Comparison of ENCODE assay signal across 20 mouse cellular contexts in the genomic region with DNA sequence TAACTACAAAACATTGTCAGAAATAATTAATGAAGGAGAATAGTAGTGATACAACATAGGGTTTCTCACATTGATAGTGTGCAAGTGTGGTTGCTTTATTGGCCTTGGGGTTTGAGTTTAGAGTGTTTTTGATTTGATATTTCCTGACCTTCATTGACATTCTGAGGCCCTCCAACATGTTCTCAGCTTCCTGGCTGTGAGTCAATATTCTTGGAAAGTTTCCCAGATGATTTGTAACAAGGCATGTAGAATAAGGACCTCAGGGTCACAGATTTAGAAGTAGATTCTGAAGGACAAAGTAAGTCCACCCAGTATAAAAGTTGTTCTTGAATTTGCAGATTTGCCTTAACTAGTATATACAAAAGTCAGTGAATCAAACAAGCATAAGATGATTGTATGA.
A peak's percentile ranks its signal among the peaks of the same experiment; 100 is the strongest.
DNase-seq lines count a peak whose midpoint lies in the region; TF ChIP-seq lines count a peak whose summit lies in the region.
"Had no signal": no experiment of that assay in that cellular context is flagged by ENCODE, and none has a peak within 500 bp of the region (broad histone marks: within the 10 kb centered on the region; RNA-seq: fewer than 3 reads in every experiment).

No protein-coding gene starts in this region.

- TF ChIP-seq POLR2A in kidney, adult 2 months (IDR thresholded peaks at IDR 0.05; ENCODE audit: low read depth, low read length), result no peak

- H3K27ac ChIP-seq in kidney, adult 2 months (ENCODE audit: insufficient read depth, low read depth, low read length), result no peak overlapping the region
- no peak overlapping the region for H3K27ac ChIP-seq in midbrain, embryonic 10.5 days (replicated peaks)
- H3K27ac ChIP-seq: embryonic facial prominence, embryonic 15.5 days; forebrain, embryonic 10.5 days; gastrocnemius, adult 2 months; hindbrain, embryonic 10.5 days; hindbrain, embryonic 14.5 days; intestine, embryonic 15.5 days had no signal

- intact Hi-C loops in heart, postnatal 36 days (cut with DNase I), result no loop called here

- no peaks in the 10 kb centered on the region for H3K4me1 ChIP-seq in kidney, adult 2 months (ENCODE audit: control insufficient read depth, insufficient read depth, low read length)
- H3K4me1 ChIP-seq in midbrain, embryonic 10.5 days, result no peaks in the 10 kb centered on the region
- H3K4me1 ChIP-seq: embryonic facial prominence, embryonic 15.5 days; forebrain, embryonic 10.5 days; hindbrain, embryonic 10.5 days; intestine, embryonic 15.5 days had no signal

- peak; percentile 55 for DNase-seq in adrenal gland, adult 2 months
- no peak for DNase-seq in adrenal gland, postnatal 4 days (ENCODE audit: low spot score in 2 of 2)
- peak; percentile 2 for DNase-seq in heart, adult 8-10 months (ENCODE audit: low spot score)
- no peak for DNase-seq in heart, postnatal 36 days
- peak; percentile 40 for DNase-seq in 416B (ENCODE audit: low read depth)
- DNase-seq in adrenal gland, postnatal 14 days, result peak; percentile 35
- DNase-seq in kidney, adult 2 months, result no peak
- no peak for DNase-seq in midbrain, embryonic 10.5 days (ENCODE audit: low spot score)
- DNase-seq: cerebellum, adult 11 months; cerebellum, adult 9-10 months; cerebellum, postnatal 36 days; gastrocnemius, adult 2 months; gastrocnemius, postnatal 25 days; kidney, adult 18-20 months had no signal

- no peak overlapping the region for H3K4me3 ChIP-seq in kidney, adult 2 months (ENCODE audit: insufficient read depth, low read depth, low read length)
- H3K4me3 ChIP-seq in midbrain, embryonic 10.5 days, result no peak overlapping the region
- H3K4me3 ChIP-seq: embryonic facial prominence, embryonic 15.5 days; erythroblast, embryonic 14.5 days; forebrain, embryonic 10.5 days; gastrocnemius, adult 2 months; hindbrain, embryonic 10.5 days; intestine, embryonic 15.5 days had no signal

- H3K27me3 ChIP-seq in kidney, adult 2 months (replicated peaks; ENCODE audit: control insufficient read depth, insufficient read depth, low read length), result no peaks in the 10 kb centered on the region
- H3K27me3 ChIP-seq in midbrain, embryonic 10.5 days (ENCODE audit: low read depth, poor library complexity, severe bottlenecking), result no peaks in the 10 kb centered on the region
- H3K27me3 ChIP-seq: embryonic facial prominence, embryonic 15.5 days; intestine, embryonic 15.5 days had no signal

- H3K9me3 ChIP-seq in midbrain, embryonic 10.5 days (replicated peaks), result no peaks in the 10 kb centered on the region
- H3K9me3 ChIP-seq: embryonic facial prominence, embryonic 15.5 days; forebrain, embryonic 10.5 days; hindbrain, embryonic 10.5 days; intestine, embryonic 15.5 days had no signal

- TF ChIP-seq CTCF in kidney, adult 2 months (conservative IDR thresholded peaks at IDR 0.05; ENCODE audit: insufficient read depth, insufficient read length, low read depth, low read length), result no peak

- H3K36me3 ChIP-seq in kidney, adult 2 months (ENCODE audit: control insufficient read depth, insufficient read depth, low read length), result no peaks in the 10 kb centered on the region
- H3K36me3 ChIP-seq in midbrain, embryonic 10.5 days, result no peaks in the 10 kb centered on the region
- H3K36me3 ChIP-seq: embryonic facial prominence, embryonic 15.5 days; forebrain, embryonic 10.5 days; hindbrain, embryonic 10.5 days; intestine, embryonic 15.5 days had no signal

Comparison
In these comparisons a context has a peak if more than half of its experiments do, and no peak if none do; other contexts are left out.
1. DNase-seq: peak in adrenal gland, adult 2 months (single experiment), heart, adult 8-10 months (single experiment), 416B (single experiment) and adrenal gland, postnatal 14 days (single experiment); none in adrenal gland, postnatal 4 days (0 of 2), heart, postnatal 36 days (0 of 2), kidney, adult 2 months (single experiment) and midbrain, embryonic 10.5 days (single experiment).